Mouse (Mus musculus) inflammation-experienced regulatory T-cells, adult 16 weeks (primary cell): ENCODE results near the gene Tmem204. TPM values are rescaled to one million over a fixed set of nuclear protein-coding genes. Genes with fewer than 3 reads are reported as not detected.

Experiments used
- polyA plus RNA-seq: library from polyadenylated mRNA; unstranded; fragments of 100-300 nt; shearing (Covaris generic); gene quantifications from one replicate; pipeline ENCODE4 v1.2.1, GENCODE M21; 2017

Tmem204 gene
- 1.5 TPM for polyA plus RNA-seq

DNA sequence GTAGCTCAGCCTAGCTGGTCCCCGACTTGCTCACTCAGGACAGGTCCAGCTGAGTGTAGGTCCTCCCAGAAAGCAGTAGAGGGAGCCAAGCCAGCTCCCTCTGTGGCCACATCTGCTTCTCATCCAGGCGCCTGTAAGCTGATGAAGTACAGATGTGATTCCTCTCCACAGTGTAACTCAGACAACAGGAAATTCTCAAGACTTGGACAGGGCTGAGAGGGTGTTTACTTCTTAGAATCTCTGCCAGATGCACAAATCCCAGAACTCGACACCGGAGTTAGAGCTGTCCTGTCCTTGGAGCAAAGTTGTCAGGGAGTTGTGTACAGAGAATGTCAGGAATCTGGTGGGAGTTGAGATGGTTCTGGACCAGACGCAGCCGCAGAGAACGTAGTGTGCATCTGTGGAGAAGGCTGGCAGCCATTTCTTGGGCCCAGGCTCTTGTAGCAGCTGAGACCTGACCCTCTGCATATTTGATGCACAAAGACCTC lies at the start of gene Tmem204:
Gene Tmem204, minus strand, starts transcription at position 148 of the 488 bp plus-strand sequence.

DNA sequence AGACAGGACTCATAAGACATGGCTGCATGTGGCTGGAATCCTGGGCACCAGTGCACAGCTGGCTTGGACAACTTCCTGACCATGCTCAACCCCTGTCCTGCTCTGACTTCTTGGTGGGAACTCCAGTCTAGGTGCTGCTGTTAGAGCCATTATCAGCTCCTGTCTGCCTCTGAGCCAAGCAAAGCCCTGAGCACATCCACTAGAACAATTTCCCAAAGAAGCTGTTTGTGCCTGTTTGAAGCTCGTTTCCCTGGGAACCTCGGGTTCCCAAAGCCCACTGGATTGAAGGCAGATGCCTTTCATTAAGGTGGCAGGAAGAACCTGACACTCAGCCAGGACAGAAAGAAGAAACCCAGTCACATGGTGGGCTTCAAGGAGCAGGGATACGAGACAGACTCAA lies 37.0 kb upstream of the Tmem204 start, which contains the start of gene Ptx4:
Gene Ptx4, plus strand, starts transcription at position 355 of the 400 bp plus-strand sequence.

DNA sequence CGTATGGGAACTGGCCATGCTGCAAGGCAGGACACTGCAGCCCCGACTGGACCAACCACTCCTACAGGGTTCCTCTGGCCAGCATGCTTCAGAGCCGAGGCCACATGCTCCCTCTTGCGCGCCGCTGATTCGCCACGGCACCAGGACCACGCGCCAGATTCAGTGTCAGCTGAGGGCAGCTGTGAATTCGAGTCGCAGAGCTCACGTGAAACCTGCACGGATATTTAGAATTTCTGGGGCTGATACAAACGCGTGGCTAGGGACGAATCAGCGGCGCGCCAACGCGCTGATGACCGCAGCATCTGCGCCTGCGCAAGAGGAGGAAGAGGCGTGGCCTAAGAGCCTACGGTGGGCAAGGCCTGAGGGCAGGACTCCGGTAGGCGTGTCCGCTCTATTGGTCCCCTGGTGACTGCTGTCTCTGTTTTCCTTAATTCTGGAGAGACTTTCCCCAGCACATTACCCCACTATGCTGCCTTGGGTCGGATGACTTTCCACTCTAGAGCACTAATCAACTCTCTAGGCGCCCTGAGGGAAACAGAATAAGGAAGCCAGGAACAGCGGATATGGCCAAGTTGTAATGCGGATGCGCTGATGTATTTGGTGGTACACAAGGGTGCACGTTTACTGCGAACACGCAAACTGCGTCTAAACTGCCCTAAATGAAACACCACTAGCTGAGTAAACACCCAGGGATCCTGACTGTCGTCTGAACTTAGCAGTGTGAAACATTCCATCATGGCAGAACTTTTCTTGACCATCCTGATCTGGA lies 32.5 kb upstream of the Tmem204 start, which contains the start of gene Telo2:
Gene Telo2, minus strand, starts transcription at position 304 of the 769 bp plus-strand sequence.

DNA sequence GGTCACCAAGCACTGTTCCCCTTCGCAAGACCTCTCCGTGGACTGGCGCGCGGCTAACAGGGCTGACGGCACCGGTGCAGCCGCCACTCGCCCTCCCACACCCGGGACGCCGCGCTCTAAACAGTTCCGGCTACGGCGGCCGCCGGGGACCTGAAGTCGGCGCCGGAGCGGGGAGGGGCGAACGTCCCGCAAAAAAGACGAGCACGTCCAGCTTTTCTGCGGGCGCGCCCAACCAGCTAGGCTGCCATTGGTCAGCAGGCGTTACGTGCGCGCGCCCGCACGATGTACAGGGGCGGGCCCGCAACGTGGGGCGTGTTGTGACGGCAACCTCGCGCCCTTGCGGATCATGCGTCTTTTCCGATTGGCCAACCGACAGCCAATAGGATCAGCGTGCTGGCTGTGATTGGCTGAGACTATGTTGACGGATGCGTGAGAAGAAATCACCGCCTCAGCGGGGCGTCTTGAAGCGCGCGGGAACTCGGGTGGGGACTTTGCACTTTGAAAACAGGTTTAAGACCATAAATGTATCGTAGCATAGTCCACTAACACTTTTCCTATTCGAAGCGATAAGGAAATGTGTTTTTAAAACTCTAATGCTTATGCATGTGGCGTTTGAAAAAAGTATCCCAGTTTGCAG lies 67.6 kb downstream of the Tmem204 start, which contains the start of the genes Cramp1l and Ift140:
Gene Cramp1l, minus strand, starts transcription at position 134 of the 637 bp plus-strand sequence.
Gene Ift140, plus strand, starts transcription at position 431 of the 637 bp plus-strand sequence.

Other genes starting within 250 kb of the Tmem204 start
- gene Hagh, start 243.4 kb downstream of the Tmem204 start, polyA plus RNA-seq = 43.8 TPM
- 3.7 TPM for gene Fahd1, start 233.2 kb downstream of the Tmem204 start, polyA plus RNA-seq
- not detected for gene Igfals, start 217.6 kb downstream of the Tmem204 start, polyA plus RNA-seq
- gene Nubp2, start 197.2 kb downstream of the Tmem204 start, polyA plus RNA-seq = 118 TPM
- 64.4 TPM for gene Spsb3, start 196.9 kb downstream of the Tmem204 start, polyA plus RNA-seq
- gene Eme2, start 188.5 kb downstream of the Tmem204 start, polyA plus RNA-seq = 62.4 TPM
- gene Mrps34, start 188.5 kb downstream of the Tmem204 start, polyA plus RNA-seq = 54.0 TPM
- 69.0 TPM for gene Nme3, start 187.1 kb downstream of the Tmem204 start, polyA plus RNA-seq
- 67.7 TPM for gene Mapk8ip3, start 146.6 kb downstream of the Tmem204 start, polyA plus RNA-seq
- gene Jpt2, start 122.9 kb downstream of the Tmem204 start, polyA plus RNA-seq = 37.8 TPM
- gene Cramp1l, start 67.8 kb downstream of the Tmem204 start, polyA plus RNA-seq = 5.3 TPM
- gene Ift140, start 67.5 kb downstream of the Tmem204 start, polyA plus RNA-seq = 33.4 TPM
- 32.2 TPM for gene Telo2, start 32.4 kb upstream of the Tmem204 start, polyA plus RNA-seq
- not detected for gene Ptx4, start 37.2 kb upstream of the Tmem204 start, polyA plus RNA-seq
- 49.3 TPM for gene Clcn7, start 49.8 kb upstream of the Tmem204 start, polyA plus RNA-seq
- gene Ccdc154, start 78.9 kb upstream of the Tmem204 start, polyA plus RNA-seq = not detected
- gene Gm38655, start 91.9 kb upstream of the Tmem204 start, polyA plus RNA-seq = not detected
- gene BC003965, start 101.0 kb upstream of the Tmem204 start, polyA plus RNA-seq = 30.9 TPM
- gene Unkl, start 104.8 kb upstream of the Tmem204 start, polyA plus RNA-seq = 51.0 TPM
- gene Gnptg, start 156.5 kb upstream of the Tmem204 start, polyA plus RNA-seq = 107 TPM
- 53.4 TPM for gene Tsr3, start 156.6 kb upstream of the Tmem204 start, polyA plus RNA-seq
- 69.0 TPM for gene Baiap3, start 172.8 kb upstream of the Tmem204 start, polyA plus RNA-seq
- 592 TPM for gene Ube2i, start 191.0 kb upstream of the Tmem204 start, polyA plus RNA-seq
- not detected for gene Prss34, start 214.8 kb upstream of the Tmem204 start, polyA plus RNA-seq
- gene Prss28, start 225.1 kb upstream of the Tmem204 start, polyA plus RNA-seq = not detected
- gene Prss29, start 235.1 kb upstream of the Tmem204 start, polyA plus RNA-seq = not detected